Mouse (Mus musculus) spleen, postnatal 0 days (tissue): Measurements from ENCODE around the gene Gmfb. TPM values are rescaled to one million over a fixed set of nuclear protein-coding genes. Genes with fewer than 3 reads are reported as not detected.

ENCODE experiments used
- polyA plus RNA-seq: library from polyadenylated mRNA; unstranded; fragments of >200 nt; fragmentation: Nextera tagmentation; extraction: Ambion mirVana; gene quantifications from 2 replicates; pipeline ENCODE4 v1.2.1, GENCODE M21; 2015

Gmfb gene
- 37.0 and 47.1 TPM in 2 replicates for polyA plus RNA-seq

DNA sequence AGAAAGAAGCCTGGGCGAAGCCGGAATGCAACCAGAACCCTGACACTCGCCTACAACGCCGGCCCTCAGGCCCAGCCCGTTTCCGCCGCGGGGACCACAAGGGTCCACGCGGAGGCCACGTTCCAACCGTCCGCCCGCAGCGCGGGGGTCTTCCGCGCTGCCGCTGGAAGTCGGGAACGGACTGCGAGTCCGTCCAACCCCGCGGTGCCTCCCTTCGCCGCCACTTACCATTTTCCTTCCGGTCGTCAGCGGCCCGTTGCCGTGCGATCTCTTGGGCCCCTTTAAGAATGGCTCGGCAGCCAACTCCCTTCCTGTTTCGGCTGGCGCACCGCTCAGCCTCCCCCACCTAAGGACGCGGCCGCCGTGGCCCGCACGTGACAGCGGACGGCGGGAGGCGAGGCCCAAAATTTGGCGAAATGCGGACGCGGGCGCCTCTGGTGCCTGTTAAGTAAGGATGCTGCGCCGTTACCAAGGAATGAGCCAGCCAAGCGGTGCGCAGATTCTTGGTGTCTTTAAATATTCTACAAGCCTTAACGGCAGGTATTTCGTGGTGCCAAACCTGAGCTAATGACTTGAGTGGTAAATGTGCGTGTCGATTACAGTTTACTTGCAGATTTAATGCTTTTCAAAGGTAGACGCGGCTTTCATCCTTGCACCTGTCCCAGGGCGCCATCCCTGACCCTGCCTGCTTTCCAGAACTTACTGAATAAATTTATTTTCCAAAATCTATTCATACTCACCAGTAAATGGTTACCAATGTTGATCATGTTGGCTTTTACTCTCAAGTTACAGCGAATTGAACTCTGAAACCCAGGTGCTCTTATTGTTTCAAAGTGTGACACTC is at the start of gene Gmfb:
Gene Gmfb, minus strand, starts transcription at position 370 of the 844 bp plus-strand sequence.

GRCm38 (mm10) chr14:46831837-46832333 is 9.8 kb upstream of the Gmfb start, which contains the start of gene Cgrrf1:
TSS of gene Cgrrf1 (plus strand) at chr14:46832125.

GRCm38 (mm10) chr14:46787787-46788504 is 34.1 kb downstream of the Gmfb start, which contains the start of gene Cnih1:
TSS of gene Cnih1 (minus strand) at chr14:46788411.

GRCm38 (mm10) chr14:46760355-46761029 is 61.5 kb downstream of the Gmfb start, which contains the start of gene Cdkn3:
TSS of gene Cdkn3 (plus strand) at chr14:46760541.

Other genes with a start within 250 kb of the Gmfb start
- 125 and 145 TPM in 2 replicates for gene Cdkn3, start 61.7 kb downstream of the Gmfb start, polyA plus RNA-seq
- gene Cnih1, start 33.8 kb downstream of the Gmfb start, polyA plus RNA-seq, result 93.9 and 97.4 TPM in 2 replicates
- 20.6 and 21.8 TPM in 2 replicates for gene Cgrrf1, start 9.9 kb upstream of the Gmfb start, polyA plus RNA-seq
- gene Samd4, start 60.6 kb upstream of the Gmfb start, polyA plus RNA-seq, result 2.2 and 2.4 TPM in 2 replicates